Mouse (Mus musculus) heart, embryonic 11.5 days (tissue): Measurements from ENCODE around the gene Thpo. TPM values are rescaled to one million over a fixed set of nuclear protein-coding genes. Genes with fewer than 3 reads are reported as not detected.

Experiments
- ATAC-seq: fragments of 200-750 bp; cut with Nextera tagmentation; replicated peaks from 2 replicates; pipeline ENCODE4 v1.8.0; 2017; ENCODE audit warnings: moderate library complexity; ENCODE audit not compliant: insufficient number of reproducible peaks, low FRiP score, low TSS enrichment
- H3K27ac ChIP-seq: fragments of 300-500 bp; sonication (generic); 2 replicates; pipeline ENCODE4 v1.5.1; 2014; ENCODE audit warnings: mild to moderate bottlenecking, low read depth, low read length
- H3K27me3 ChIP-seq: fragments of 300-500 bp; sonication (generic); 2 replicates; pipeline ENCODE4 v1.6.1; 2014; ENCODE audit warnings: mild to moderate bottlenecking, low read length, mixed read lengths; ENCODE audit not compliant: control insufficient read depth, insufficient read depth
- H3K36me3 ChIP-seq: fragments of 300-500 bp; sonication (generic); 2 replicates; pipeline ENCODE4 v1.6.1; 2014; ENCODE audit warnings: mild to moderate bottlenecking, low read length, moderate library complexity, mixed read lengths; ENCODE audit not compliant: control insufficient read depth, insufficient read depth
- H3K4me1 ChIP-seq: fragments of 300-500 bp; sonication (generic); 2 replicates; pipeline ENCODE4 v1.6.1; 2014; ENCODE audit warnings: low read length; ENCODE audit not compliant: control insufficient read depth, insufficient read depth
- H3K4me2 ChIP-seq: fragments of 300-500 bp; sonication (generic); 2 replicates; pipeline ENCODE4 v1.6.1; 2014; ENCODE audit warnings: mild to moderate bottlenecking, moderate library complexity
- H3K4me3 ChIP-seq: fragments of 300-500 bp; sonication (generic); 2 replicates; pipeline ENCODE4 v1.5.1; 2014; ENCODE audit warnings: low read depth, low read length
- H3K9ac ChIP-seq: fragments of 300-500 bp; sonication (generic); 2 replicates; pipeline ENCODE4 v1.6.1; 2014; ENCODE audit warnings: mild to moderate bottlenecking, low read depth, low read length, moderate library complexity
- H3K9me3 ChIP-seq: fragments of 300-500 bp; sonication (generic); replicated peaks from 2 replicates; pipeline ENCODE4 v1.6.1; 2016; ENCODE audit warnings: low read length; ENCODE audit not compliant: control insufficient read depth
- WGBS: fragments of 180-500 bp; shearing (Covaris S2); extraction: QIAGEN DNeasy Blood & Tissue Kit; methylation state at CpG from one replicate; pipeline ENCODE4 v1.1.7; 2014; ENCODE audit not compliant: insufficient replicate concordance; 5-methylcytosine and 5-hydroxymethylcytosine counted together
- polyA plus RNA-seq: library from polyadenylated mRNA; unstranded; fragments of >200 nt; fragmentation: Nextera tagmentation; extraction: Ambion mirVana; gene quantifications from 2 replicates; pipeline ENCODE4 v1.2.1, GENCODE M21; 2014

The Thpo gene
- polyA plus RNA-seq, 1 experiment from 2014 or later: 0.49 TPM

GRCm38 (mm10) chr16:20714307-20715080, 19.8 kb downstream of the Thpo start:
- WGBS: 37% methylated on average over 11 of the region's 11 CpGs
- 0 out of 2 replicates have a peak overlapping the region, but pooled peaks have one; percentile 10 for H3K9ac ChIP-seq

DNA sequence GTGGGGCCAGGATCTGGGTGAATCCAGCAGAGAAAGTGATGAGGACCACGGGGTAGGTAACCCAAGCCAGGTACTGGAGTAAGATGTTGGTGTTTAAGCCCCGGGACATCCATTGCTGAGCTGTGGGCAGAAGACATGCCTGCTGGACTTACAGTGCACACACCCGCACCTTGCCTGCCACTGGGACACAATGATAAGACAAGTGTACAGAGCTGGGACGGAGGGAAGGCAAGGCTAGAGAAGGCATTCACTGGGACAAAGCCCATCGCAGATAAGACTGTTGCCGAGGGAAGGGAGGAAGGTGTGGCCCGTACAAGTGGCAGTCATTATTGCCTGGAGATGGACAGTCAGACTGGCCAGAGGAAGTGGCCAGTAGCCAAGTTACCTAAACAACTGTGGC, 21.4 kb downstream of the Thpo start:
- Histone ChIP-seq H3K27me3 (no peaks in the 10 kb centered on the region), H3K36me3 (no peaks in the 10 kb centered on the region), H3K9me3 (no peaks in the 10 kb centered on the region), H3K4me1 (peaks cover 21% of the 10 kb centered on the region), H3K9ac (no peak overlapping the region), H3K4me3 (no peak overlapping the region), H3K27ac (no peak overlapping the region), H3K4me2 (peak overlapping the region; percentile 90)
- no peak for ATAC-seq
- 51% methylated on average over 7 of the region's 7 CpGs for WGBS

More at GRCm38 (mm10) chr16:20714307-20715080, 19.8 kb downstream of the Thpo start:
- Histone ChIP-seq H3K27ac (no peak overlapping the region), H3K4me1 (peaks cover 27% of the 10 kb centered on the region), H3K4me2 (peak overlapping the region; percentile 90), H3K4me3 (peak overlapping the region; percentile 61; the same call in 1 of the 2 replicates), H3K36me3 (no peaks in the 10 kb centered on the region), H3K9me3 (no peaks in the 10 kb centered on the region), H3K27me3 (no peaks in the 10 kb centered on the region)
- ATAC-seq: no peak

- no peak overlapping the region for H3K27ac ChIP-seq
- H3K9ac ChIP-seq: no peak overlapping the region
- 70% methylated on average over 9 of the region's 9 CpGs for WGBS
- peaks cover 21% of the 10 kb centered on the region for H3K4me1 ChIP-seq
- no peaks in the 10 kb centered on the region for H3K27me3 ChIP-seq
- ATAC-seq: no peak
- no peaks in the 10 kb centered on the region for H3K9me3 ChIP-seq
- H3K4me2 ChIP-seq: no peak overlapping the region
- no peak overlapping the region for H3K4me3 ChIP-seq
- H3K36me3 ChIP-seq: no peaks in the 10 kb centered on the region
Observed at GRCm38 (mm10) chr16:20712190-20712589, 22.1 kb downstream of the Thpo start.

DNA sequence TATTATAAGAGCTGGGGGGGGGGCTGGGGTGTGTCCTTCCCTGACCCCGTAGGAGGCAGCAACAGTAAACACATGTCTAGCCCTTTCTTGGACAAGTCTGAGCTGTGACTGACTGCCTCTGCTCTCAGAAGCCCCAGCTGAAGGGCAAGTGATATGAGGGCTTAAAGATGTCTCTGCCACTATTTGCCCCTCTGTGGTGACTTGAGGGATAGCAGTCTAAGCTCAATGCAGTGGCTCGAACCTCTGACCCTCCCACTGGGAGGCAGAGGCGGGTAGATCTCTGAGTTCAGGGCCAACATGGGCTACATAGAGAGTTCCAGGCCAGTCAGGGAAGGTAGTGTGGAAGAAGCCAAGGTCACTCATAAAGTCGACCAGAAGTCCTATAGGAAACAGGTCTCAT, 23.5 kb downstream of the Thpo start:
- H3K9me3 ChIP-seq: no peaks in the 10 kb centered on the region
- 73% methylated on average over 4 of the region's 4 CpGs for WGBS
- H3K4me2 ChIP-seq: no peak overlapping the region
- no peak overlapping the region for H3K9ac ChIP-seq
- no peak for ATAC-seq
- H3K36me3 ChIP-seq: peaks cover 4% of the 10 kb centered on the region; the same call in 1 of the 2 replicates
- H3K27ac ChIP-seq: no peak overlapping the region
- H3K4me3 ChIP-seq: no peak overlapping the region
- no peaks in the 10 kb centered on the region for H3K27me3 ChIP-seq
- H3K4me1 ChIP-seq: peaks cover 14% of the 10 kb centered on the region

- H3K4me3 ChIP-seq: no peak overlapping the region
- no peaks in the 10 kb centered on the region for H3K9me3 ChIP-seq
- no peak overlapping the region for H3K4me2 ChIP-seq
- no peaks in the 10 kb centered on the region for H3K27me3 ChIP-seq
- peaks cover 12% of the 10 kb centered on the region for H3K4me1 ChIP-seq
- WGBS: 94% methylated on average over 11 of the region's 11 CpGs
- no peak overlapping the region for H3K9ac ChIP-seq
- peaks cover 4% of the 10 kb centered on the region; the same call in 1 of the 2 replicates for H3K36me3 ChIP-seq
- ATAC-seq: no peak
- no peak overlapping the region for H3K27ac ChIP-seq
Observed at GRCm38 (mm10) chr16:20710370-20710769, 23.9 kb downstream of the Thpo start.

DNA sequence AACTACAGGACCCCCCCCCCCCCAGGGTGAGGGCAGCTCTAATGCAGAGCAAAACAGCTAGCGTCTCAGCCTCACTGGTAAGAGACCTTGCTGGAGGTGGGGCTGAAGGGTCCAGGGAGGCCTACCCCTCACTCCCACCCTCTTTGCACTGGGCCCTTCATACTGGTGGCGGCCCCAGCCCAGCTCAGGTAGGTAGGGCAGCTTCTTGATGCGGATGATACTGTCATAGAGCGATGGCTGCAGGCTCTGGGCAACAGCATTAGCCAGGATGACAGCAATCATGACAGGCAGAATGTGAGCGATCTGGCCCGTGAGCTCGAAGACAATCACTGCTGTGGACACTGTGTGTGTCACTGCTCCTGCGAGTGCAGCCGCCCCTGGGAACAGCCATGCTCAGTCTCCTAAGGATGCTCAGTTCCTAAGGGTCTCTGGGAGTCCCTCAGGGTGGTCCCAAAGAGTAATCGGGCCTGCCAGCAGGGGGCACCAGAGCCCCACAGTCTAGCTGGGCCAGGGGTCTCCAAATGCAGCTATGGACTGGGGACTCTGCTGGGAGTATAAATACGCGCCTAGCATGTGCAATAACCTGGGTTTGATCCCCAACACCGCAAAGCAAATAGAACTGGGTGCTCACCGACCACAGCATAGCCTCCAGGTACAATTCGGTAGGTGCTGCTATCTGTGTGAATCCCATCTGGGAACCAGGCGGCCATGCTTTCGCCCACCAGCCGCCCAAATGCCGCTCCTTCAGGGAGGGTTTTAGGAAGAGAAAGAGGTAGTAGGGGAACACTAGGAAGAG, 25.2 kb downstream of the Thpo start:
- ATAC-seq: no peak
- Histone ChIP-seq H3K4me2 (no peak overlapping the region), H3K9ac (no peak overlapping the region), H3K9me3 (no peaks in the 10 kb centered on the region), H3K4me3 (no peak overlapping the region), H3K36me3 (peaks cover 4% of the 10 kb centered on the region; the same call in 1 of the 2 replicates), H3K4me1 (peaks cover 7% of the 10 kb centered on the region), H3K27me3 (no peaks in the 10 kb centered on the region), H3K27ac (no peak overlapping the region)
- 75% methylated on average over 19 of the region's 19 CpGs for WGBS

DNA sequence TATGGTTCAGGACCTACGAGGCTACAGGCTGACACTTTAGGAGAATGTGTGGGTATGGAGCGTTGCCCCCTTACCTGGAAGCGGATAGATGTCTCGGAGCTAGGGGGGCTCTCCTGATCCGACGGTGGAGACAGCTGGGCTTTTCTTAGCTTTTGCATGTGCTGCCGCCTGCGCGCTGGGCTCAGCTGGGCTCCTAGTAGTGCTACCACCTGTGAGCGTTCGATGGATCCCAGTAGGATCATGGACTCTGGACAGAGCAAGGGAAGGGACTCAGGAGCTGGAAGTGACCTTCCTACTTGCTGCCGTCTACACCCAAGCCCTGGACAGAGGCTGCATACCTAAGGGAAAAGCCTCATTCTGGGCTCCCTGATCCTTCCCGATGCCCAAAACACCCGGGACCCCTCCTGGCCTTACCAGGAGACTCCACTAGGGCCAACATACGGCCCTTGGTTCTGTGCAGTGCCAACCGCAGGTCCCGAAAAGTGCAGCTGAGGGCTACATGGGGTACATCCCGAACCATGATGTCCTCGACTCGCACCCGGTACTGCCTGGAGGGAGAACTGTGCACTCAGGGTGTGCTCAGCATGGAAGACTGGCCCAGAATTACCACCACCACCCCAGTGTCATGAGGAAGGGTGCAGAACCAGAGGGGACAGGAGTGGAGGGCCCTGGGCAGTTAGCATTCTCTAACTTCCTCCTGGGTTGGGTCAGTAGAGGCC, 25.9 kb downstream of the Thpo start:
- Histone ChIP-seq H3K27me3 (no peaks in the 10 kb centered on the region), H3K4me2 (no peak overlapping the region), H3K9ac (no peak overlapping the region), H3K4me1 (no peaks in the 10 kb centered on the region; the same call in 1 of the 2 replicates), H3K9me3 (no peaks in the 10 kb centered on the region), H3K36me3 (peaks cover 4% of the 10 kb centered on the region; the same call in 1 of the 2 replicates), H3K4me3 (no peak overlapping the region), H3K27ac (no peak overlapping the region)
- ATAC-seq: no peak
- WGBS: 89% methylated on average over 21 of the region's 21 CpGs

DNA sequence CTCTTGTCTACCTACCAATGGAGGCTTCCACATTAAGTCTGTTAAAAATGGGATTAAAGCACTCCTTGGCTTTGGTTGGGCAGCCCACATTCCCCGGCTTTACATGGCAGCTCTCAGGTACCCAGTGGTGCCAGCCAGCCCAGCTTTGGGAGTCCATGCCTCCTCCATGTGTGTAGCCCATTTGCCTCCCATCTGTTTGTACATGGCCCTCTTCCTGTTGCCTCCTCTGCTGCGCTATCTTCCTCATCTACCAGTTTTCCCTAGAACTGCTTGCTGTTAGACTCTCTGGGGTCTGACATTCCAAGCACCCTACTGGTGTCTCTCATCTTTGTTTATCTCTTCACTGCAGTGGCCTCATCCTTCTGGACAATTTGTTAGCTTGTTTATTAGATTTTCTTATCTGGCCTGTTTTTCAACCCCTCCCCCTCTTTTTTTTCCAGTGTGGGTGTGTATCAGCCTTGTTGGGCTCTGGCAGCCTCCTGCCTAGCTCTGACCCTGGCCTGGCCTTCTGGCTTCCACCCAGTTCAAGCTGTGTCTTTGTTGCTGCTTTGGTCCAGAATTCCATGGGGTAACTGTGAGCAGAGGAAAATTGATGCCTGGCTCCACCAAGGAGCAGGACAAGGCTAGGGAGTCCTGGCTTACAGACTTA, 27.8 kb downstream of the Thpo start:
- H3K4me2 ChIP-seq: no peak overlapping the region
- H3K36me3 ChIP-seq: peaks cover 4% of the 10 kb centered on the region; the same call in 1 of the 2 replicates
- WGBS: 64% methylated on average over 2 of the region's 2 CpGs
- no peak overlapping the region for H3K27ac ChIP-seq
- ATAC-seq: no peak
- no peak overlapping the region for H3K9ac ChIP-seq
- no peak overlapping the region for H3K4me3 ChIP-seq
- no peaks in the 10 kb centered on the region for H3K27me3 ChIP-seq
- peaks cover 14% of the 10 kb centered on the region for H3K4me1 ChIP-seq
- no peaks in the 10 kb centered on the region for H3K9me3 ChIP-seq
